Comparison of ENCODE assay signal across 8 mouse cellular contexts in the genomic region with DNA sequence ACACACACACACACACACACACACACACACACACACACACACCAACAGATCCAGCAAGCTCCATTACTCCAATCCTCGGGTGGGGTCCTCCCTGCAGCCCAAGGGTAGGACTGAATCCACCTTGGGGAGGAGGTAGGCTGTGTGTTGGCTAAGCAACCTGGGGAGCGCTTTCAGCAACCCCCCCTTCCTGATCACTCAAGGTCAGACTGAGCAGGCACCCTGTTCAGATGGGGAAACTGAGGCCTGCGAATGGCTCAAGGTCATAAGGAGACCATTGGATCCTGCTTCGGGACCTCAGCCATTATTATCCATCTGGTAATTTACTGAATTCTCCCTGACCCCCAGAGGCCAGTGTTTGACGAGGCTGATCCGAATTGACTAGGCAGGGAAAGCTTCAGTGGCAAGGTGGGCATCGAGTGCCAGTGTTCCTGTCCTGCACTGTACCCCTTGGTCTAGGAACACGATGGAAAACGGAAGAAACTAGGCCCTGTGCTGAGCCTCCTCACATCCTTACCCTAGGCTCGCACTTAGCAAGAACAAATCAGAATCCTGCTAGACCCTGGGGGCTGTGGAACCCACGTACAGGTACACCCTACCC. TPM values are rescaled to one million over a fixed set of nuclear protein-coding genes. Genes with fewer than 3 reads are reported as not detected.
DNase-seq lines count a peak whose midpoint lies in the region; ATAC-seq and TF ChIP-seq lines count a peak whose summit lies in the region.

No protein-coding gene starts in this region.

- no peak overlapping the region; the same call in 1 of the 2 replicates for H3K9ac ChIP-seq in liver, embryonic 11.5 days (ENCODE audit: low read depth, low read length)
- peak overlapping the region; percentile 67 for H3K9ac ChIP-seq in stomach, postnatal 0 days (ENCODE audit: low read length)

- no peaks in the 10 kb centered on the region for H3K36me3 ChIP-seq in spleen, adult 2 months (ENCODE audit: control insufficient read depth, insufficient read depth, low read length)
- H3K36me3 ChIP-seq in liver, embryonic 11.5 days (ENCODE audit: control insufficient read depth, insufficient read depth, low read length): 0 out of 2 replicates have a peak, but pooled peaks cover 3% of the 10 kb centered on the region
- 0 out of 2 replicates have a peak, but pooled peaks cover 6% of the 10 kb centered on the region for H3K36me3 ChIP-seq in stomach, postnatal 0 days (ENCODE audit: control insufficient read depth, insufficient read depth, low read length)

- H3K4me2 ChIP-seq in liver, embryonic 11.5 days: peak overlapping the region; percentile 77
- H3K4me2 ChIP-seq in stomach, postnatal 0 days (replicated peaks; ENCODE audit: low read depth): peak overlapping the region; percentile 69

- no peak for TF ChIP-seq POLR2A in spleen, adult 2 months (IDR thresholded peaks at IDR 0.05; ENCODE audit: low read depth, low read length)

- TF ChIP-seq EP300 in stomach, postnatal 0 days (optimal IDR thresholded peaks at IDR 0.05): no peak

- H3K9me3 ChIP-seq in liver, embryonic 11.5 days (ENCODE audit: control insufficient read depth, low read length): no peaks in the 10 kb centered on the region
- H3K9me3 ChIP-seq in stomach, postnatal 0 days (ENCODE audit: control insufficient read depth, low read length): no peaks in the 10 kb centered on the region

- H3K27ac ChIP-seq in spleen, adult 2 months (ENCODE audit: insufficient read depth, low read length): no peak overlapping the region
- no peak overlapping the region for H3K27ac ChIP-seq in liver, embryonic 11.5 days (ENCODE audit: low read depth, low read length)
- H3K27ac ChIP-seq in stomach, postnatal 0 days (replicated peaks): peak overlapping the region; percentile 49

- no peak for TF ChIP-seq CTCF in spleen, adult 2 months (IDR thresholded peaks at IDR 0.05; ENCODE audit: extremely low read depth, insufficient read depth, insufficient read length, insufficient replicate concordance)
- no peak for TF ChIP-seq CTCF in stomach, postnatal 0 days (IDR thresholded peaks at IDR 0.05; ENCODE audit: low read depth)

- H3K4me1 ChIP-seq in spleen, adult 2 months (ENCODE audit: control insufficient read depth, insufficient read depth, insufficient read length): no peaks in the 10 kb centered on the region
- H3K4me1 ChIP-seq in liver, embryonic 11.5 days (replicated peaks; ENCODE audit: control insufficient read depth, insufficient read depth, low read length): peaks cover 36% of the 10 kb centered on the region
- H3K4me1 ChIP-seq in stomach, postnatal 0 days (replicated peaks; ENCODE audit: control insufficient read depth, insufficient read depth): peaks cover 8% of the 10 kb centered on the region; the same call in 1 of the 2 replicates

- peaks cover 7% of the 10 kb centered on the region for H3K27me3 ChIP-seq in spleen, adult 2 months (ENCODE audit: control insufficient read depth, insufficient read depth, low read length)
- peaks cover 25% of the 10 kb centered on the region for H3K27me3 ChIP-seq in liver, embryonic 11.5 days (replicated peaks; ENCODE audit: control insufficient read depth, insufficient read depth, low read length)
- no peaks in the 10 kb centered on the region for H3K27me3 ChIP-seq in stomach, postnatal 0 days (ENCODE audit: control insufficient read depth, insufficient read depth, low read length)

- no peak for ATAC-seq in liver, embryonic 11.5 days (replicated peaks; ENCODE audit: low FRiP score)
- ATAC-seq in stomach, postnatal 0 days (ENCODE audit: low FRiP score, low TSS enrichment): no peak

- intact Hi-C loops in gastrocnemius, postnatal 36 days (cut with DNase I): no loop called here

- peak; percentile 71 to 74 for DNase-seq in cerebellum, postnatal 10 days
- no peak for DNase-seq in cerebellum, adult 9-11 months
- DNase-seq in spleen, adult 2 months (ENCODE audit: low read depth in 1 of 2, low spot score in 2 of 2): no peak
- DNase-seq in spleen, postnatal 10 days (ENCODE audit: low spot score in 2 of 2): no peak
- no peak for DNase-seq in liver, embryonic 11.5 days (ENCODE audit: low spot score)
- DNase-seq in stomach, postnatal 0 days (ENCODE audit: low spot score): no peak
- DNase-seq in gastrocnemius, postnatal 36 days: no peak
- DNase-seq in ovary, postnatal 14 days (ENCODE audit: low spot score): no peak

- WGBS in spleen, adult 2 months: 72% methylated on average over 11 of the region's 11 CpGs
- WGBS in liver, embryonic 11.5 days: 67% methylated on average over 11 of the region's 11 CpGs
- WGBS in stomach, postnatal 0 days: 39% methylated on average over 11 of the region's 11 CpGs

- peak overlapping the region; percentile 51; the same call in 1 of the 2 replicates for H3K4me3 ChIP-seq in spleen, adult 2 months (ENCODE audit: extremely low read depth, insufficient read depth, insufficient read length)
- peak overlapping the region; percentile 74 for H3K4me3 ChIP-seq in liver, embryonic 11.5 days (ENCODE audit: low read depth, low read length)
- H3K4me3 ChIP-seq in stomach, postnatal 0 days (ENCODE audit: low read depth, low read length): peak overlapping the region; percentile 59

RNA-seq across cellular contexts. Expression of a gene that starts 1.2 kb away (rescaled TPM):
- polyA plus RNA-seq in spleen, adult 2 months (2012; rRNA removed): 34.8 and 39.4 TPM in 2 replicates
- polyA plus RNA-seq in liver, embryonic 11.5 days (2014; fragmentation: Nextera tagmentation; extraction: Ambion mirVana): 4.9 and 5.9 TPM in 2 replicates
- 5.7 and 7.5 TPM in 2 replicates for polyA plus RNA-seq in stomach, postnatal 0 days (2015; fragmentation: Nextera tagmentation; extraction: Ambion mirVana)
- total RNA-seq in gastrocnemius, postnatal 36 days (2021): 100 to 1,000 TPM in 1 of 2 experiments, 10 to 100 TPM in 1; 78.8 to 106 TPM

Comparison
In these comparisons a context has a peak if more than half of its experiments do, and no peak if none do; other contexts are left out.
1. DNase-seq: peak in cerebellum, postnatal 10 days (2 of 2); none in cerebellum, adult 9-11 months (single experiment), spleen, adult 2 months (0 of 2), spleen, postnatal 10 days (0 of 2), liver, embryonic 11.5 days (single experiment), stomach, postnatal 0 days (single experiment), gastrocnemius, postnatal 36 days (0 of 2) and ovary, postnatal 14 days (single experiment).
2. Peak in every context shown above with its lines, with median percentiles within 50 percentile points of each other: H3K4me3 ChIP-seq.